Mouse (Mus musculus): ENCODE results near the gene Polr2b. TPM values are rescaled to one million over a fixed set of nuclear protein-coding genes. Genes with fewer than 3 reads are reported as not detected.

Polr2b gene
- 110 and 115 TPM in 2 replicates for polyA plus RNA-seq (2014; fragmentation: Nextera tagmentation; extraction: Ambion mirVana)

DNA sequence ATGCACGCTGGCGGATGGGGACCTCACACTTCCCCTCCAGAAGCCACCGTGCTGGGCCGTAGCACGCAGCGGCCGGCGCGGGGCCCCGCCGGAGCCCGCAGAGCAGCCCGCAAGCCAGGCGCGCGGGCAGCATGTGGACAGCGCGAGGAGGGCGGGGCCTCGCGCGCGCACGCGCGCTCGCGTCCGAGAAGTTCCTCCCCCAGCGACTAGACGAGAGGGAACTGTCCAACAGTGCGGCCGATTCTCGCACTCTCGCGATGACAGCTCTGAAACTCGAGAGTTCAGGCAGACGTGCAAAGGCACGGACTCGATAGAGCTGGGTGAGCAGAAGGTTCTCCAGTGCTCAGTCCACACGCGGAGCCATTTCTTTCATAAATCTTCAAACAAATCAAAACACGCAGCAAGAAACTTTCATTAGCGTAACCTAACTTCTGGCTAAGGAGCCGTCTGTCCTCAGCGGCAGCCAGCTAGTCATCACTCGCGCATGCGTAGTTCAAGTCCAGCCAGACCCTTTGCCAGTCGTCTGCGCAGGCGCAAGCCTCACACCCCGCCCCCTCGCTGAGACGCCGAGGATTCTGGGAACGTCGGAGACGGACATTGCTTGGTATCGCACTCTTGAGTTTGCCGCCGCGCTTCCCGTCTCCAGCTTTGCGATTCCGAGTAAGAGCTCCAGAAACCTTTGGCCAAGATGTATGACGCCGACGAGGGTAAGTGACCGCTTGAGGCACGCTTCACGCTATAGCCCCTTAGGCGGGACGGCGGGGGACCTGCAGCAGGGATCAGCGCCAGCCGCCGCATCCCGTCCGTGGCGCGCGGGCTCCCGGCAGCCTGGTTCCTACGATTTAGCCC is at the start of gene Polr2b, which contains the start of gene Noa1:
Gene Polr2b (plus strand): TSS at position 224 of the 849 bp plus-strand sequence.
Gene Noa1 (minus strand): TSS at position 161 of the 849 bp plus-strand sequence.
- DNase-seq (ENCODE audit: low spot score) = peak; percentile 98
- Histone ChIP-seq H3K9ac (ENCODE audit: low read length) (peak within 1 kb of the TSS; percentile 79), H3K36me3 (ENCODE audit: control insufficient read depth, insufficient read depth, low read length) (no peaks in the 10 kb centered on the region; the same call in 1 of the 2 replicates), H3K4me2 (ENCODE audit: low read depth, low read length, severe bottlenecking) (peak within 1 kb of the TSS; percentile 99), H3K4me3 (ENCODE audit: low read depth, low read length) (peak within 1 kb of the TSS; percentile 87), H3K27me3 (ENCODE audit: control insufficient read depth, insufficient read depth, low read length) (no peaks in the 10 kb centered on the region), H3K4me1 (replicated peaks; ENCODE audit: control insufficient read depth, insufficient read depth, low read length) (0 out of 2 replicates have a peak, but pooled peaks cover 6% of the 10 kb centered on the region), H3K27ac (ENCODE audit: low read depth, low read length) (peak within 1 kb of the TSS; percentile 87), H3K9me3 (ENCODE audit: control insufficient read depth, low read length) (no peaks in the 10 kb centered on the region)
- WGBS = under 1% methylated on average over 85 of the region's 85 CpGs
- peak; percentile 96 for ATAC-seq (replicated peaks; ENCODE audit: low FRiP score)

DNA sequence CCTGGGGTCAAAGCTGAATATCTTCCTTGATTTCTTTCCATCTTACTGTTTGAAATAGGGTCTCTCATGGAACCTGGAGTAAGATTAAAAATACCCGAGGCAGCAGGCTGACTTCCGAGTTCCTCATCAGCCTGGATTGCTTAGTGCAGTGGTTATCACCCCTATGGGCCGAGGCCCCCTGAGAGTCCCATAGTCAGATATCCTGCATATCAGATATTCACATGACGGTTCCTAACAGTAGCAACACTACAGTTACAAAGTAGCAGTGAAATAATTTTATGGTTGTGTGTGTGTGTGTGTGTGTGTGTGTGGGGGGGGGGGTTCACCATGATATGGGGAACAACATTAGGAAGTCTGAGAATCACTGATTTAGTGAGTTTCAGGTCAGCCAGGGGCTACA is 48.8 kb upstream of the Polr2b start:
- 91% methylated on average over 4 of the region's 4 CpGs for WGBS
- H3K4me1 ChIP-seq (replicated peaks; ENCODE audit: control insufficient read depth, insufficient read depth, low read length) = peaks cover 2% of the 10 kb centered on the region; the same call in 1 of the 2 replicates
- ATAC-seq (replicated peaks; ENCODE audit: low FRiP score) = no peak
- H3K36me3 ChIP-seq (ENCODE audit: control insufficient read depth, insufficient read depth, low read length) = no peaks in the 10 kb centered on the region
- DNase-seq (ENCODE audit: low spot score) = no peak
- no peaks in the 10 kb centered on the region for H3K27me3 ChIP-seq (ENCODE audit: control insufficient read depth, insufficient read depth, low read length)
- H3K9ac ChIP-seq (ENCODE audit: low read length) = no peak overlapping the region
- no peak overlapping the region for H3K4me2 ChIP-seq (ENCODE audit: low read depth, low read length, severe bottlenecking)
- H3K27ac ChIP-seq (ENCODE audit: low read depth, low read length) = no peak overlapping the region
- H3K4me3 ChIP-seq (ENCODE audit: low read depth, low read length) = no peak overlapping the region
- H3K9me3 ChIP-seq (ENCODE audit: control insufficient read depth, low read length) = no peaks in the 10 kb centered on the region

- H3K4me3 ChIP-seq (ENCODE audit: low read depth, low read length) = no peak overlapping the region
- H3K36me3 ChIP-seq (ENCODE audit: control insufficient read depth, insufficient read depth, low read length) = no peaks in the 10 kb centered on the region
- H3K4me1 ChIP-seq (replicated peaks; ENCODE audit: control insufficient read depth, insufficient read depth, low read length) = peaks cover 2% of the 10 kb centered on the region; the same call in 1 of the 2 replicates
- ATAC-seq (replicated peaks; ENCODE audit: low FRiP score) (no peak), DNase-seq (ENCODE audit: low spot score) (no peak)
- 24% methylated on average over 5 of the region's 5 CpGs for WGBS
- no peaks in the 10 kb centered on the region for H3K27me3 ChIP-seq (ENCODE audit: control insufficient read depth, insufficient read depth, low read length)
- H3K9me3 ChIP-seq (ENCODE audit: control insufficient read depth, low read length) = no peaks in the 10 kb centered on the region
- H3K4me2 ChIP-seq (ENCODE audit: low read depth, low read length, severe bottlenecking) = no peak overlapping the region
- no peak overlapping the region for H3K9ac ChIP-seq (ENCODE audit: low read length)
- H3K27ac ChIP-seq (ENCODE audit: low read depth, low read length) = no peak overlapping the region
Observed at GRCm38 (mm10) chr5:77262105-77262504, 47.8 kb upstream of the Polr2b start.

GRCm38 (mm10) chr5:77265081-77265670 is 44.8 kb upstream of the Polr2b start, which contains the start of gene Rest:
Gene Rest (plus strand): TSS chr5:77265491.
- Histone ChIP-seq H3K4me2 (ENCODE audit: low read depth, low read length, severe bottlenecking) (peak within 1 kb of the TSS; percentile 67), H3K27ac (ENCODE audit: low read depth, low read length) (peak within 1 kb of the TSS; percentile 91), H3K9ac (ENCODE audit: low read length) (peak within 1 kb of the TSS; percentile 95), H3K36me3 (ENCODE audit: control insufficient read depth, insufficient read depth, low read length) (peaks cover 11% of the 10 kb centered on the region; the same call in 1 of the 2 replicates), H3K9me3 (ENCODE audit: control insufficient read depth, low read length) (no peaks in the 10 kb centered on the region), H3K4me3 (ENCODE audit: low read depth, low read length) (peak within 1 kb of the TSS; percentile 99), H3K27me3 (ENCODE audit: control insufficient read depth, insufficient read depth, low read length) (no peaks in the 10 kb centered on the region), H3K4me1 (replicated peaks; ENCODE audit: control insufficient read depth, insufficient read depth, low read length) (peaks cover 2% of the 10 kb centered on the region; the same call in 1 of the 2 replicates)
- under 1% methylated on average over 73 of the region's 78 CpGs for WGBS
- ATAC-seq (replicated peaks; ENCODE audit: low FRiP score) (peak; percentile 89), DNase-seq (ENCODE audit: low spot score) (peak; percentile 93)

GRCm38 (mm10) chr5:77265671-77266065 is 44.3 kb upstream of the Polr2b start:
- ATAC-seq (replicated peaks; ENCODE audit: low FRiP score) (peak; percentile 87), DNase-seq (ENCODE audit: low spot score) (peak; percentile 90)
- Histone ChIP-seq H3K4me2 (ENCODE audit: low read depth, low read length, severe bottlenecking) (peak overlapping the region; percentile 67), H3K9ac (ENCODE audit: low read length) (peak overlapping the region; percentile 95), H3K36me3 (ENCODE audit: control insufficient read depth, insufficient read depth, low read length) (peaks cover 11% of the 10 kb centered on the region; the same call in 1 of the 2 replicates), H3K4me3 (ENCODE audit: low read depth, low read length) (peak overlapping the region; percentile 99), H3K9me3 (ENCODE audit: control insufficient read depth, low read length) (no peaks in the 10 kb centered on the region), H3K27me3 (ENCODE audit: control insufficient read depth, insufficient read depth, low read length) (no peaks in the 10 kb centered on the region), H3K4me1 (replicated peaks; ENCODE audit: control insufficient read depth, insufficient read depth, low read length) (peaks cover 2% of the 10 kb centered on the region; the same call in 1 of the 2 replicates), H3K27ac (ENCODE audit: low read depth, low read length) (peak overlapping the region; percentile 91)
- 1% methylated on average over 46 of the region's 53 CpGs for WGBS

- peaks cover 2% of the 10 kb centered on the region; the same call in 1 of the 2 replicates for H3K4me1 ChIP-seq (replicated peaks; ENCODE audit: control insufficient read depth, insufficient read depth, low read length)
- WGBS = under 1% methylated on average over 75 of the region's 87 CpGs
- no peaks in the 10 kb centered on the region for H3K27me3 ChIP-seq (ENCODE audit: control insufficient read depth, insufficient read depth, low read length)
- DNase-seq (ENCODE audit: low spot score) (peak; percentile 81), ATAC-seq (replicated peaks; ENCODE audit: low FRiP score) (peak; percentile 64)
- peak overlapping the region; percentile 91 for H3K27ac ChIP-seq (ENCODE audit: low read depth, low read length)
- H3K9me3 ChIP-seq (ENCODE audit: control insufficient read depth, low read length) = no peaks in the 10 kb centered on the region
- H3K4me3 ChIP-seq (ENCODE audit: low read depth, low read length) = peak overlapping the region; percentile 99
- peaks cover 11% of the 10 kb centered on the region; the same call in 1 of the 2 replicates for H3K36me3 ChIP-seq (ENCODE audit: control insufficient read depth, insufficient read depth, low read length)
- peak overlapping the region; percentile 95 for H3K9ac ChIP-seq (ENCODE audit: low read length)
- peak overlapping the region; percentile 67 for H3K4me2 ChIP-seq (ENCODE audit: low read depth, low read length, severe bottlenecking)
Observed at GRCm38 (mm10) chr5:77266066-77266885, 43.7 kb upstream of the Polr2b start.

- DNase-seq (ENCODE audit: low spot score) (no peak), ATAC-seq (replicated peaks; ENCODE audit: low FRiP score) (no peak)
- H3K4me1 ChIP-seq (replicated peaks; ENCODE audit: control insufficient read depth, insufficient read depth, low read length) = no peaks in the 10 kb centered on the region; the same call in 1 of the 2 replicates
- H3K9ac ChIP-seq (ENCODE audit: low read length) = peak overlapping the region; percentile 95
- peaks cover 11% of the 10 kb centered on the region; the same call in 1 of the 2 replicates for H3K36me3 ChIP-seq (ENCODE audit: control insufficient read depth, insufficient read depth, low read length)
- 3% methylated on average over 11 of the region's 11 CpGs for WGBS
- peak overlapping the region; percentile 67 for H3K4me2 ChIP-seq (ENCODE audit: low read depth, low read length, severe bottlenecking)
- H3K27me3 ChIP-seq (ENCODE audit: control insufficient read depth, insufficient read depth, low read length) = no peaks in the 10 kb centered on the region
- H3K4me3 ChIP-seq (ENCODE audit: low read depth, low read length) = peak overlapping the region; percentile 99
- peak overlapping the region; percentile 91 for H3K27ac ChIP-seq (ENCODE audit: low read depth, low read length)
- H3K9me3 ChIP-seq (ENCODE audit: control insufficient read depth, low read length) = no peaks in the 10 kb centered on the region
Observed at GRCm38 (mm10) chr5:77266886-77267401, 43.0 kb upstream of the Polr2b start.
